Mouse (Mus musculus): ENCODE data around the gene Cyth1. TPM values are rescaled to one million over a fixed set of nuclear protein-coding genes. Genes with fewer than 3 reads are reported as not detected.

Cyth1 gene
- total RNA-seq, 2 experiments from 2014 or later, result 6.8 to 11.2 TPM

GRCm38 (mm10) chr11:118203469-118203868 is 44.9 kb downstream of the Cyth1 start:
- ATAC-seq (replicated peaks; ENCODE audit: low FRiP score, low TSS enrichment, poor library complexity, severe bottlenecking), result no peak

DNA sequence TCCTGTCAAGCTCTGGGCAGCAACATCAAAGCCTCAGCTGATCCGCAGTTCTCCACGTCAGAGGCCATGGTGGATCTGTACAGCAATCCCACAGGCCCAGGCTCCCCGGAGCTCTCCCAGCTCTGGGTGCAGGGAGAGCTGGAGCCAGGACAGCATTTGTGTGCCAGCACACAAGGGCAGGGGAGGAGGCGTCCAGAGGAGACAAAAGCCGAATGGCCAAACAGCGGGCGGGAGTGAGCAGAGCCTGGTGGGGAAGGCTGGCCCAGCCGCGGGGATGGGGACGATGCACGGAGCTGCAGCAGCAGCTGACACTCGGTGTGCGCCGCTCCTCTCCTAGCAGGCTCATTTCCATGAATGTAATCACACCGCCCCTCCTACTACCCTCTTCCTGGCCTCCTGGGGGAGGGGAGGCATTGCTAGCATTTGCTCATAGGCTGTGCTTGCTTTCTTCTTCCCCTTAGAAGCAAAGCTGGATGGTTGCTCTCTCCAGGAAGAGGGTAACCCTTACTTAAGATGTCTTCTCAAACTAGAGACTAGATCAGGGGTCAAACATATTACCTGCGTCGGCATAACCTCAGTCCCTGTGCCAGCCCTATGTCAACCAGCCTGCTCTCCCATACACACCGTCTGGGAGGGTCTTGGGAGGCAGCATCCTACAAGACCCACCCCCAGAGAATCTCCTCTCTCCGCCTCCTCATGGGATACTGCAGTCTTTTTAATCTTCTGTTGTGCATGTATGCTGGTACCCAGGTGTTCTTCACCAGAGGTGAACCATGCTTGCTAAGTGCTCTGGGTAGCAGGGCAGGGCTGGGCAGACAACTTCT is 45.8 kb downstream of the Cyth1 start:
- no peak for ATAC-seq (replicated peaks; ENCODE audit: low FRiP score, low TSS enrichment, poor library complexity, severe bottlenecking)

GRCm38 (mm10) chr11:118201833-118202409 is 46.5 kb downstream of the Cyth1 start:
- no peak for ATAC-seq (replicated peaks; ENCODE audit: low FRiP score, low TSS enrichment, poor library complexity, severe bottlenecking)

- ATAC-seq (replicated peaks; ENCODE audit: low FRiP score, low TSS enrichment, poor library complexity, severe bottlenecking), result no peak
Observed at GRCm38 (mm10) chr11:118200834-118201830, 47.3 kb downstream of the Cyth1 start.

DNA sequence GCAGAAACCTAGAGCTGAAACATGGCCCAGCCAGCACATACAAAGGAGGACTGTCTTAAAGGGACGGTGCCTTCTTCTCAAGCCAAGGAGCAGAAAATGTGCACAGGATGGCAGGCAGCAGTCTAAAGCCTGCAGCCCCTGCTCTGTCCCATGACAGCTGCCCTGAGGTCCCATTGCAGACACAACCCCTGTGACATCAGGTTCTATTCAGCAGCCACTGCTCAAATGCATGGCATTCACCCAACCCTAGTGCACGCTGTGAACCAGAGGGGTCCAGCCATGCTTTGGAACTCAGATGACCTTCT is 50.1 kb downstream of the Cyth1 start:
- no peak for ATAC-seq (replicated peaks; ENCODE audit: low FRiP score, low TSS enrichment, poor library complexity, severe bottlenecking)

DNA sequence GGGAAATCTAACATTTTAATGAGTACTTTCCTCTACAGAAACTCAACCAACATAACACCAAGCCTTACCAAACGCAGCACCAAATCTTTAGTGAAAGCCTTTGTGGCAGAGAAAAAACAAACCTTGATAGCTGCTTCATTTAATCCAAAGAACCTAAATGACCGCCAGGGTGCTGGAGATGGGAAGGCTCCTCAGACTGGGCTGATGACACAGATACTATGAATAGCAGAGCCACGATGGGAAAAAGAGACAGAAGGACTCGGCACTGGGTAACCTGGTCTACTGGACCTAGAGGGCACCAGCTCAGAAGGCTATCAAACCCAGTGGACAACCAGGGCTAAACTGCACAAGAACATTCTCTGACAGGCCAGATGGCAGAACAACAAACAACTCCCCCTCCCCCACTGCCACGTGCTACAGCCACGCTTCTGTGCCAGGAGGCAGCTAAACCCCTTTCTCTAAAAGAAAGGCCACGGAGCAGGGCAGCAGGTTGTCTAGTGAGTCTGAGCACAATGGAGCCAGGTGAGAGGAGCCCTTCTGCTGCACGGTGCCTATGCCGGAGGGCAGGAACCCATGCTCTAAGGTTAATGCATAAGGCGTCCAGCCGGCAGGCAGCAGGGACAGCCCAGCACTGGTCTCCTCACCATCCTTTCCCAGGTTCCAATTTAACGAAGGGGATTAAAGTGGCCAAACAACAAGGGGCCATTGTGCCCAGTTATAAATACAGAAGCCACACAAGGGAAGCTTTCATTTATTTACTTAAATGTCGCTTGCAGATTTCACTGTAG is 50.7 kb downstream of the Cyth1 start:
- no peak for ATAC-seq (replicated peaks; ENCODE audit: low FRiP score, low TSS enrichment, poor library complexity, severe bottlenecking)

GRCm38 (mm10) chr11:118196824-118197388 is 51.5 kb downstream of the Cyth1 start:
- no peak for ATAC-seq (replicated peaks; ENCODE audit: low FRiP score, low TSS enrichment, poor library complexity, severe bottlenecking)

GRCm38 (mm10) chr11:118193390-118194147 is 54.8 kb downstream of the Cyth1 start:
- no peak for ATAC-seq (replicated peaks; ENCODE audit: low FRiP score, low TSS enrichment, poor library complexity, severe bottlenecking)

DNA sequence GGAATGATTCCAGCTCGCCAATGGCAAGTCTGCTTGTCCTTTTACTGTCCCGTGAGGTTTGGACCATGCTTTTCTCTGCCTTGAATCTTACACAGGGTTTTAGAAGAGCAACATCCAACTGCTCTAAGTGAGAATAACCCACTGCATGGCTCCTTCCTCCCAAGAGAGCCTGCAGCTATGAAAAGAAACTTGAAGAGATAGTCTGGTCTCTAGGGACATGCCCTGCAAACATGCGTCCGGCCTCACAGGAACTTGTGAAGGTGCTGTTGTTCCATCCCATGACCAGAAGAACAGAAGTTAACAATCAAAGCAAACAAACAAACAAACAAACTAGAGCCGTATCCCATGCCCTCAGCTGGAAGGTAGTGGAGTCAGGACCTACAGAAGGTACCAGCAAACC is 55.4 kb downstream of the Cyth1 start:
- ATAC-seq (replicated peaks; ENCODE audit: low FRiP score, low TSS enrichment, poor library complexity, severe bottlenecking), result no peak

DNA sequence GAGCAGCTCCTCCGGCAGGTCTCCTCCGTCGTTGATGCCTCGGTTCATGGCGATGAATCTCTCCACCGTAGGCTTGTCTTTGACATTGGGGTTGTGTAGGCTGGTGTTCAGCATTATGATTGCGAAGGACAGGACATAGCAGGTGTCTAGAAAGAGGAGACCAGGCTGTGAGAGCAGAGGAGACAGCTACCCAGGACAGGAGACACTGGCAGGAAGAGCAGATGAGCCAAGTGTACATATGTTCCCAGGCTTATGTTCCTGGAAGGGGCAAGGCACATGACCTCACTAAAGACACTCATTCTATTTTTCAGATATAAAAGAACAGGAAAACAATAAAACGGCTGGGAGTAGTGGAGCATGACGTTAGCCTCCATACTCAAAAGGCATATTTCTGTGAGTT is 65.6 kb downstream of the Cyth1 start:
- ATAC-seq (replicated peaks; ENCODE audit: low FRiP score, low TSS enrichment, poor library complexity, severe bottlenecking), result no peak

GRCm38 (mm10) chr11:118182353-118182752 is 66.0 kb downstream of the Cyth1 start:
- no peak for ATAC-seq (replicated peaks; ENCODE audit: low FRiP score, low TSS enrichment, poor library complexity, severe bottlenecking)

- ATAC-seq (replicated peaks; ENCODE audit: low FRiP score, low TSS enrichment, poor library complexity, severe bottlenecking), result no peak
Observed at GRCm38 (mm10) chr11:118180199-118180598, 68.2 kb downstream of the Cyth1 start.

GRCm38 (mm10) chr11:118178236-118178635 is 70.2 kb downstream of the Cyth1 start:
- no peak for ATAC-seq (replicated peaks; ENCODE audit: low FRiP score, low TSS enrichment, poor library complexity, severe bottlenecking)

- ATAC-seq (replicated peaks; ENCODE audit: low FRiP score, low TSS enrichment, poor library complexity, severe bottlenecking), result no peak
Observed at GRCm38 (mm10) chr11:118174752-118175151, 73.6 kb downstream of the Cyth1 start.

DNA sequence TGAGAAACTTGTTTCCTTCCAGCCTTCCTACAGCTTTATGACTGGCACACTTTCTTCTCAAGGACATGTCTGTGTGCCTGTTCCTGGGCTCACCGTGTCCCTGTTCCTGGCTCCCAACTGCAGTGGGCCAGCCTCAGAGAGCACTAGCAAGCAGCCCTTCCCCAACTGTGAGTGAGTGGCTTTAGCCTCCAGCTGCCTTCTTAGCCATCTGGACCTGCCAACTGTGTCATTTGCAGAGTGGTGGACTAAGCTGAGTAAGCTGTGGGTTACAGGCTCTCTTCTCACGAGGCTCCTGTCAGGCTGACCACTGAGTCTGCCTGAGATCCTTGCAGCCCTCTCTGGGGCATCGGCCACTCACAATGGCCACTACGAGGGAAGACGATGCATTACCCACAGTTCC is 75.6 kb downstream of the Cyth1 start:
- no peak for ATAC-seq (replicated peaks; ENCODE audit: low FRiP score, low TSS enrichment, poor library complexity, severe bottlenecking)

- no peak for ATAC-seq (replicated peaks; ENCODE audit: low FRiP score, low TSS enrichment, poor library complexity, severe bottlenecking)
Observed at GRCm38 (mm10) chr11:118170333-118170732, 78.1 kb downstream of the Cyth1 start.

DNA sequence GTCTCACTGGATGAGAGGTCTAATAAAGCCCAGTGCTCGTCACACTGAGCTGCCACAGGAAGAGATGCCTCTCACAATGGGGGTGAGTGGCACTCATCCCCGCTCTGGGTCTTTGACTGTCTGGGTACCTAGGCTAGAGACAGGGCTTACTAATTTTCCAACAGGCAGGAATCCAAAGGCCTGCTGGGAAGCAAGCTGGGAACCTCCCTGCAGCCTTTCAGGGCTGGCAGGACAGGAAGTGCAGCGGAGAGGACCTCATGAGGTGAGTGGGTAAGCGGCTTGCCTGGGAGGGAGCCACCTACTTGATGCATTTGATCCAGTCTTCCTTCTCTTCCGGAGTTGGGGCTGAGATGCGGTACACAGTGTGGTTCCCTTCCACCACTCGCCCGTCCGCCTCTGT is 79.7 kb downstream of the Cyth1 start:
- no peak for ATAC-seq (replicated peaks; ENCODE audit: low FRiP score, low TSS enrichment, poor library complexity, severe bottlenecking)

GRCm38 (mm10) chr11:118166626-118167025 is 81.8 kb downstream of the Cyth1 start:
- no peak for ATAC-seq (replicated peaks; ENCODE audit: low FRiP score, low TSS enrichment, poor library complexity, severe bottlenecking)
